Mouse (Mus musculus) G1E-ER4 (cell line): ENCODE results near the gene Sox6. TPM values are rescaled to one million over a fixed set of nuclear protein-coding genes. Genes with fewer than 3 reads are reported as not detected.

Experiments used
- GATA1 ChIP-seq: IDR thresholded peaks from one replicate; pipeline ENCODE4 v1.8.0; 2012; ENCODE audit warnings: low read length, inconsistent platforms
- polyA plus RNA-seq: library from polyadenylated mRNA; stranded (reverse); fragments of >175 nt; gene quantifications from 2 replicates; pipeline ENCODE4 v1.2.3, GENCODE M21; 2012

Gene Sox6
- polyA plus RNA-seq, 1 experiment = 1.5 TPM

DNA sequence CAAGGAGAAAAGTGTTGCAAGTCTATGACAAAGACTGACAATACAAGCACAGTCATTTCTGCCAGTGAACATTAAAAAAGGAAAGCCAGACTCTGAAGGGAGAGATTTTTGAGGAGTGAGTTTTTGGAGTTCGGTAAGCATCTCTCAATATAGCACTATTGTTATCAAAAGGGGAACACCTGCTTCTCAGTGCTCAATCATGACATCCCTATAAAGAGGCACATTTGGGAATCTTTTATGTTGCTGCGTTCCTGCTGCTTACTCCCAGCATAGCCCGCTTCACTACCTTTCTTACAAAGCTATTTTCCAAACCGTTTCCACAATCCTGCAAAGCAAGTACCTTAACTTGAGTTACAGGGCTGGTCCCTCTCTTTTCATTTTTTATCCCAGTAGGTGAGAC, 488.9 kb downstream of the Sox6 start:
- TF ChIP-seq GATA1 = no peak

- TF ChIP-seq GATA1 = no peak
These were observed 492.8 kb downstream of the Sox6 start for GRCm38 (mm10) chr7:115545585-115546374.

DNA sequence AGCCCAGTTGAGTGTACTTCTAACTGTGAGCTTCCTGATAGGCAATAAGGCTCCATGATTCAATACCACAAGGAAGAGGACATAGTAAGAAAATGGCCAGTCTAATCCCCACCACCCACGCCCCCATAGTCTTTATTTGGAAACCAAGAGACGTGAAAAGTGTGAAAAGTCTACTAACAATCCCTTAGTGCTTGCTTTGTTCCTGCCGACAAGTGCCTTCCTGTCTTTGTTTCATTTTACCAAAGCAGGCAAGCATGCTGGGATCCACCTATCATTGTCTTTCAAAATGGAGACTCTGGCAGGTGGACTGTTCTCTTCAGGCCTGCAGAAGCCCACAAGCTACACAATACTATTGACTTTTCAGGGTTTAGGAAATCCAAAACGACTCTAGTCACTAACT, 495.0 kb downstream of the Sox6 start:
- TF ChIP-seq GATA1 = no peak

DNA sequence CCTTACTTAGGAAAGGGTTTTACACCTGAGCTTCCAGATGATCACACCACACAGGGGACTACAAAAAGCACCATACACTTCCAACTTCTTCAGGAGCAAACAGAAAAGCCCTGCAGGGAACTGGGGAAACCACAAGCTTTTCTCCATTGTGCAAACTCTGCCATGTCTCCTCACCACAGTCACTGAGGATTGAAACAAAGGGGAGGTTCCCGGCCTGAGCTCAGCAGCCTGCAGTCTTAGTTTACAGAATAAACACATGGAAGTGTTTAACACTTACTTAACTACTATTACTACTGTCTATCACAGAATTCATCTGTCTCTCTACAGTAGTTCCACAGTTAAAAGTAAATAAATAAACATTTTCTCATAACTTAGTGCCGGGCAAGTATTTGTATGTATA, 498.3 kb downstream of the Sox6 start:
- no peak for TF ChIP-seq GATA1

DNA sequence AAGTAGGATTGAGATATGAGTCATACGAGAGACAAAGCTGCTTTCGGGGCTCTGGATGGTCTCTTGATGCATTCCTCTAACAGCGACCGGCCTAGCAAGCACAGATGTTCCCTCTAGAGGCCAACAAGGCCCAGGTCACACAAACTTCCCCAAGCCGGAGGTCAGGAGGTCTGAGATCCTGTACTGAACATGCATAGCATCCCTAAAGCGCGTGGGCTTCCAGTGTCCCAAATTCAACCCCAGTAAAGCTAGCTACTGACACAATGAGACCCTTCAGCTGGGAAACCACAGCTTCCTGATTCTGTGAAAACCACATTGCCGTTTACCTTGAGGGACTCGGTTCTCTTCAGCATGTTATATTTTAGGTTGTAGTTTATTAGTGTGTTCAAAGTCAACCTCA, 499.6 kb downstream of the Sox6 start:
- no peak for TF ChIP-seq GATA1

DNA sequence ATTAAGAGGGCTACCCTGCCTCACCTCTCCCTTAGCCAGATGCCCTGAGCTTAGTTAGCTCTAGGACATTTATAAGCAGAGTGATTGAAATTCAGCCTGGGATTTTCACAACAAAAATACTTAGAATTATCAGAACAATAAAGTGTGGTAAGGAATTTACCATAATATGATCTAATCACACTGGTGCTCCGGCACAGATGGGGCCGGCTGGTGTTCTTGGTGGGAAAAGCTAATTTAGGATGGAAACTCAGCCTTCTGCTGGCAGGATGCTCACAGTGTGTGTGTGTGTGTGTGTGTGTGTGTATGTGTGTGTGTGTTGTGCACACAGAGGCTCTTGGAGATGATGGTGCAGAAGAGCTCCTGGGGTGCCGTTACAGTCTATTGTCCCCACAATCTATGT, 501.0 kb downstream of the Sox6 start:
- no peak for TF ChIP-seq GATA1

DNA sequence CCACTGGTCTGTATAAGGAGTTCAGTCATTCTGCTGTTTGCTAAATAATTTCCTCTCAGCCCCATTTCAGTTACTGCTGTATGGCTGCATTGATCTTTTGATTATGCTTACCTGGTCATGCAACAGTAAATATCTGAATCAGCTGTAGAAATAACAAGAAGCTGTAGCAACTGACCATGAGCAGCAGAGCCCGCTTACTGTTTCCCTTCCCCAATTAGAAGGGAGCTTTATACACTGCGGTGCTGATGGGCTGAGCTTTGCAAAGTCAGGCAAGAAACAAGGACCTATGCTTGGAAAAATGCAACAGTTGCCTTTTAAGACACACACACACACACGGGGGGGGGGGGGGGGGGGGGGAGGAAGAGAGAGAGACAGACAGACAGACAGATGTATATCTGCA, 502.1 kb downstream of the Sox6 start:
- no peak for TF ChIP-seq GATA1

GRCm38 (mm10) chr7:115531875-115532274, 506.7 kb downstream of the Sox6 start:
- TF ChIP-seq GATA1 = no peak

GRCm38 (mm10) chr7:115531217-115531616, 507.4 kb downstream of the Sox6 start:
- no peak for TF ChIP-seq GATA1

DNA sequence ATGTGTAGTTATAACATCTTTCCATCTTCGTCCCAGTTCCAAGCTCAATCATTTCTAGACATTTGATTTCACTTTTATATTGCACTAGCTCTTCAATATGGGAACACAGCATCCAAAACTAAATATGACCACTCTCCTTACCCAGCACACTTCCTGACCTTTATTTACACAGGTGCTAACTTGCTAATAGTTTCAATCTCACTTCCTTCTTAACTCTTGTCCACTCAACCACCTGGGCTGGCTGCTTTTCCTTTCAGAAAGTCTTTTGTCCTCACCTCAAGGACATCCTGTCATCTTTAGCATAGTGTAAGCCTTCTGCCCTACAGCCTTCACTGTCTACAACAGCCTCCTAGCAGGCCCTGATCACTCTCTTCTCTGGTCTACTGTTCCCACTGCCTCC, 520.9 kb downstream of the Sox6 start:
- no peak for TF ChIP-seq GATA1

GRCm38 (mm10) chr7:115513681-115514080, 524.9 kb downstream of the Sox6 start:
- no peak for TF ChIP-seq GATA1

DNA sequence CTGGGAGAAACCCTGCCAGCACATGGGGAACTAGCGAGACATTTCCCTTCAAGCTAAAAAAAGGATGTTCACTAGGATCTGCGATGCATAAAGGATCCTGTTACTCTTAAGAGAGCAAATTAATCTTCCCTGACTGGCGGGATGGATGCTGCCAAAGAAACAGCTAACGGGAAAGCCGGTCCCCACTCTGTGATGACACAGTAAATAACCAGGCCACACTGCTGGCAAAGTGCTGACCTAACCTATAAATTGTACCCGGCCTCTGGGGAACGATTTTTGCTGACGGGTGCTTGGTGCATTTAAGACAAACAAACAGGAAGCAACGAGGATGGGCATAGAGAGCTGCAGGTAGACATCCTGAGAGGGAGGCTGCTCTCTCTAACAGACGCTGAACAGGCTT, 526.8 kb downstream of the Sox6 start:
- no peak for TF ChIP-seq GATA1

DNA sequence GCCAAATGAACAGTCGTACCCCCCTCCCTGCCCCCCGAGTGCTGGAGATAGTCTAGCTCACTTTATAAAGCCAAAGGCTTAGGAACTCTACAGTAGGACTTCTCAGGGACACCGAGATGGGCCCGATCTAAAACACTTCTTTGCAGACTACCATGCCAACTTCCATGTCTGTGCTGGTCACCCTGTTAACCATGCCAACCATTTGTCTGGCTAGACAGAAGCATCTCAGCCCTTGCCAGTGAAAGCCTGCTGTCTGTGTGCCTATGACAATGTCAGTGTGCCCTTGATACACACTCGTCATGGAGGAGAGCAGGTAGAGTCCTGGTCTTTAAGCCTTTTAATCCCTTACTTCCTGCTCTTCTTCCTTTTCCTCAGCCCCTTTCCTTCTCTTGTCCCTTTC, 527.5 kb downstream of the Sox6 start:
- no peak for TF ChIP-seq GATA1

- TF ChIP-seq GATA1 = no peak
These were observed 528.6 kb downstream of the Sox6 start for GRCm38 (mm10) chr7:115510045-115510444.

DNA sequence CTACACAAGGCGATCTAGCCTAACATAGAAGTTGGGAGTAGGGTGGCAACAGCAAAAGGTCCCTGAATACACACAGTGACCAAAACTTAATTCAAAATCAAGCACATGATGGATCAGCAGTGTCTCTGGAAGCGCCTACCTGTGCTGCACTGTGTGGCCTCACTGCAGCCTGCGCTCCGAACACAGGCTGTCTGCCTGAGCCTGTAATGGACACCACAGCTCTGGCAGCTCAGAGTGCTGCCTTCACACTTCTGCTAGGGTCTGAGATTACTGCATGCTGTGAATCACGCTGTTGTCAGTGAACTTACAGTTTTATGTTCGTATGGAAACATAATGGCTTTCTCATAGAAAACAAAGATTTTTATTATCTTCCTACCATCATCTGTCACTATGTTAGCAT, 532.2 kb downstream of the Sox6 start:
- no peak for TF ChIP-seq GATA1

DNA sequence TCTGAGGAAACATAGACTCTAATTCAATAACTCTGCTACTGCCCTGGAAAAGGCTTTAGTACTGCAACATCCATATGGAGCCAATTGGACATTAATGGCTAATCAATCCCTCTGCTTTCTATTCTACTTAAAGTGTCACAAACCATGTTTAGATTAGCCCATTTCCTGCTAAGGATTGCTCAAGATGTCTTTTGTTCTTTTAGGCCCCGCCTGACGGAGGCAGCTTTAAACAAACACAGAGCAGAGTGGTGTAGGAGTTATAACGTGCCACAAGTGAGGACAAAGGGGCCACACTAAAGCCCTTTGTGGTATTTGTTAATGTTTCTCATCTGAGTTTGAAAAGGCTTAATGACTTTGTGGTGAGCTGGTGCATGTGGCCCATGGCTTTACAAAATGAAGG, 537.1 kb downstream of the Sox6 start:
- no peak for TF ChIP-seq GATA1

DNA sequence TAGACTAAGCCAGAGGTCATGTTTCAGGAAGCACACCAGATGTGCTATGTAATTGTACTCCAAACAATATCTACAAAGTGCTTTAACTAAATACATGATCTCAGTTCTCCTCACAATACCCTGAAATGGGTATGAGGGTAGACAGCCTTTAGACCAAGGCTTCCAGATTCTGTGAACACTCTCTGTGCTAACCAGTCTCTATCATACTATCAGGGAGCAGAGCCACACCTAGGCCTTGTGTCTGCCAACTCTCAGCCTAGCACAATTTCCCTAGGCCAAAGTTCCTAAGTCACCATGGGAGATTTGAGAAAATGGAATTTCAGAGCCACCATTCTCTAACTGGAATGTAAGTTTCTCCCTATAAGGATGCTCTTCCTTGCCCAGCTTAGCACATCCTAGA, 537.8 kb downstream of the Sox6 start:
- no peak for TF ChIP-seq GATA1

DNA sequence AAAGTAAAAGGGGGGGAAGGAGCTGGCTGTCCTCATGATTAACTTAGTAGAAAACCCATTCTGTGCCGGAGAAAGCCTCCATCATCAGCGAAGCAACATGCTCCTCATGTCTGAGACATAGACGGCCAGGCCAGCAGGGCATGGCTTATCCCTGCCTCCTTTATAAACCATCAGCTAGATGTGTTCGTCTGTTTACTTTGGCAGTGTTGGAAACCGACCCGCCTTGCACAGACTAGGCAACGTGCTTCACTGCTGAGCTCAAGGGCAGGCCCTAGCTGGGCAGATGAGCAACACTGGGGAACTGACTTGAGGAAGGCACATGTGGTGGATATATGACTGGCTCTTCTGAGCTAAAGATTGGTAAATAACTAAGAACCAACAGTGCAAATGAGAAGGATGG, 538.4 kb downstream of the Sox6 start:
- TF ChIP-seq GATA1 = no peak
